ENCODE assay signal across 31 mouse cellular contexts in genomic region chr17:35744361-35744760, GRCm38 (mm10). TPM values are rescaled to one million over a fixed set of nuclear protein-coding genes. Genes with fewer than 3 reads are reported as not detected.
DNase-seq lines count a peak whose midpoint lies in the region; ATAC-seq and TF ChIP-seq lines count a peak whose summit lies in the region.
"Had no signal": no experiment of that assay in that cellular context is flagged by ENCODE, and none has a peak within 500 bp of the region (broad histone marks: within the 10 kb centered on the region; RNA-seq: fewer than 3 reads in every experiment).

No protein-coding gene starts in this region.

- peak overlapping the region; percentile 52; the same call in 1 of the 2 replicates for H3K4me3 ChIP-seq in E14TG2a.4 (replicated peaks; ENCODE audit: low read length)
- no peak overlapping the region for H3K4me3 ChIP-seq in liver, embryonic 16.5 days (ENCODE audit: low read depth, low read length)
- no peak overlapping the region for H3K4me3 ChIP-seq in thymus, adult 2 months (ENCODE audit: control insufficient read depth, insufficient read depth, low read length)
- H3K4me3 ChIP-seq in kidney, embryonic 16.5 days (ENCODE audit: low read length): no peak overlapping the region
- H3K4me3 ChIP-seq: erythroblast, embryonic 14.5 days; heart, adult 2 months; heart, embryonic 13.5 days; limb, embryonic 12.5 days; stomach, embryonic 15.5 days had no signal

- TF ChIP-seq POLR2A in thymus, adult 2 months (IDR thresholded peaks at IDR 0.05; ENCODE audit: control insufficient read depth, extremely low read depth, insufficient read depth, low read length, poor library complexity): no peak

- ATAC-seq in liver, embryonic 16.5 days (ENCODE audit: low read depth): no peak
- no peak for ATAC-seq in kidney, embryonic 16.5 days (ENCODE audit: low FRiP score, low TSS enrichment)
- ATAC-seq: forebrain, embryonic 16.5 days; intestine, postnatal 0 days had no signal

- peaks cover 13% of the 10 kb centered on the region for H3K4me1 ChIP-seq in E14TG2a.4 (replicated peaks; ENCODE audit: low read depth, low read length)
- peaks cover 54% of the 10 kb centered on the region for H3K4me1 ChIP-seq in liver, embryonic 16.5 days (ENCODE audit: control insufficient read depth, low read depth, low read length)
- H3K4me1 ChIP-seq in thymus, adult 2 months (replicated peaks; ENCODE audit: control insufficient read depth, insufficient read depth, low read length): no peaks in the 10 kb centered on the region; the same call in 1 of the 2 replicates
- no peaks in the 10 kb centered on the region for H3K4me1 ChIP-seq in kidney, embryonic 16.5 days (ENCODE audit: insufficient read depth, low read length)
- H3K4me1 ChIP-seq: limb, embryonic 12.5 days; stomach, embryonic 15.5 days had no signal

- H3K4me2 ChIP-seq in liver, embryonic 16.5 days (ENCODE audit: low read depth, low read length): peak overlapping the region; percentile 55; the same call in 1 of the 2 replicates
- no peak overlapping the region for H3K4me2 ChIP-seq in kidney, embryonic 16.5 days (replicated peaks; ENCODE audit: low read depth, low read length)
- H3K4me2 ChIP-seq: heart, embryonic 13.5 days; hindbrain, embryonic 14.5 days; limb, embryonic 12.5 days; stomach, embryonic 15.5 days had no signal

- H3K9me3 ChIP-seq in E14TG2a.4 (ENCODE audit: low read length): no peaks in the 10 kb centered on the region
- no peaks in the 10 kb centered on the region for H3K9me3 ChIP-seq in liver, embryonic 16.5 days (replicated peaks; ENCODE audit: control insufficient read depth, low read length)
- H3K9me3 ChIP-seq in kidney, embryonic 16.5 days (ENCODE audit: low read length): no peaks in the 10 kb centered on the region
- H3K9me3 ChIP-seq: G1E; heart, embryonic 13.5 days; limb, embryonic 12.5 days; stomach, embryonic 15.5 days had no signal

- peak; percentile 65 to 82 for DNase-seq in adrenal gland, adult (ENCODE audit: inconsistent age in 2 of 2, low spot score in 1 of 2)
- no peak for DNase-seq in adrenal gland, postnatal 4 days (ENCODE audit: low spot score in 2 of 2)
- DNase-seq in adrenal gland, postnatal 36 days: peak; percentile 65 to 66
- DNase-seq in thymus, adult 2 months: no peak
- DNase-seq: cerebellum, adult 18-20 months; cerebellum, postnatal 10 days; heart, adult 2 months; heart, postnatal 10 days; kidney, adult 9 months; kidney, postnatal 14 days; layer of hippocampus, adult 9-11 months; lung, adult 2 months; lung, postnatal 10 days; midbrain, embryonic 14.5 days; right cerebral cortex, postnatal 25 days; thymus, adult 18-20 months had no signal

- H3K9ac ChIP-seq in liver, embryonic 16.5 days (ENCODE audit: low read depth, low read length): peak overlapping the region; percentile 65
- no peak overlapping the region for H3K9ac ChIP-seq in kidney, embryonic 16.5 days (replicated peaks; ENCODE audit: low read length)
- H3K9ac ChIP-seq: heart, embryonic 13.5 days; hindbrain, embryonic 14.5 days; limb, embryonic 12.5 days; stomach, embryonic 15.5 days had no signal

- peaks cover 4% of the 10 kb centered on the region; the same call in 1 of the 2 replicates for H3K27me3 ChIP-seq in E14TG2a.4 (ENCODE audit: insufficient read depth, low read length)
- H3K27me3 ChIP-seq in liver, embryonic 16.5 days (ENCODE audit: control insufficient read depth, insufficient read depth, low read depth, low read length): no peaks in the 10 kb centered on the region
- no peaks in the 10 kb centered on the region for H3K27me3 ChIP-seq in thymus, adult 2 months (ENCODE audit: control insufficient read depth, insufficient read depth, low read length)
- H3K27me3 ChIP-seq in kidney, embryonic 16.5 days (ENCODE audit: insufficient read depth, low read length): no peaks in the 10 kb centered on the region
- H3K27me3 ChIP-seq: CH12.LX; stomach, embryonic 15.5 days had no signal

- no peak for TF ChIP-seq CTCF in E14TG2a.4 (conservative IDR thresholded peaks at IDR 0.05; ENCODE audit: low read length)
- TF ChIP-seq CTCF in thymus, adult 2 months (IDR thresholded peaks at IDR 0.05; ENCODE audit: borderline replicate concordance, control insufficient read depth, extremely low read depth, insufficient read depth, low read length, poor library complexity): no peak

- WGBS in liver, embryonic 16.5 days (ENCODE audit: insufficient replicate concordance): 94% methylated on average over 2 of the region's 2 CpGs
- WGBS in thymus, adult 2 months: 98% methylated on average over 2 of the region's 2 CpGs
- 94% methylated on average over 2 of the region's 2 CpGs for WGBS in kidney, embryonic 16.5 days

- H3K27ac ChIP-seq in liver, embryonic 16.5 days (ENCODE audit: low read length): peak overlapping the region; percentile 99
- no peak overlapping the region for H3K27ac ChIP-seq in thymus, adult 2 months (ENCODE audit: control insufficient read depth, insufficient read depth, low read length)
- H3K27ac ChIP-seq in kidney, embryonic 16.5 days (ENCODE audit: low read length): no peak overlapping the region
- H3K27ac ChIP-seq: heart, adult 2 months; heart, embryonic 13.5 days; hindbrain, embryonic 14.5 days; limb, embryonic 12.5 days; macrophage; stomach, embryonic 15.5 days had no signal

- H3K36me3 ChIP-seq in E14TG2a.4 (ENCODE audit: insufficient read depth, low read length): no peaks in the 10 kb centered on the region
- H3K36me3 ChIP-seq in liver, embryonic 16.5 days (ENCODE audit: control insufficient read depth, insufficient read depth): no peaks in the 10 kb centered on the region
- H3K36me3 ChIP-seq in thymus, adult 2 months (ENCODE audit: control insufficient read depth, insufficient read depth, low read length): no peaks in the 10 kb centered on the region
- no peaks in the 10 kb centered on the region for H3K36me3 ChIP-seq in kidney, embryonic 16.5 days (ENCODE audit: insufficient read depth, low read length)
- H3K36me3 ChIP-seq: G1E; heart, embryonic 13.5 days; limb, embryonic 12.5 days; stomach, embryonic 15.5 days had no signal

RNA-seq across cellular contexts. Expression of gene Ddr1, which starts 39.9 kb away (rescaled TPM):
- 10 to 100 TPM; 55.9 to 65.9 TPM for total RNA-seq in adrenal gland, postnatal 4 days (2021)
- total RNA-seq in adrenal gland, postnatal 36 days (2021): 10 to 100 TPM; 43.4 to 48.8 TPM
- 2.9 and 4.1 TPM in 2 replicates for polyA plus RNA-seq in liver, embryonic 16.5 days (2015; fragmentation: Nextera tagmentation; extraction: Ambion mirVana)
- polyA plus RNA-seq in thymus, adult 2 months (2012; rRNA removed): 33.6 and 43.6 TPM in 2 replicates
- 107 and 108 TPM in 2 replicates for polyA plus RNA-seq in kidney, embryonic 16.5 days (2015; fragmentation: Nextera tagmentation; extraction: Ambion mirVana)
- total RNA-seq: G1E; hematopoietic stem cell, adult 5-6 weeks; megakaryocyte-erythroid progenitor cell, adult 5-6 weeks had no signal
- polyA plus RNA-seq: erythroblast, embryonic 14.5 days had no signal

Comparison
In these comparisons a context has a peak if more than half of its experiments do, and no peak if none do; other contexts are left out.
1. DNase-seq: peak in adrenal gland, adult (2 of 2) and adrenal gland, postnatal 36 days (2 of 2); none in adrenal gland, postnatal 4 days (0 of 2) and thymus, adult 2 months (single experiment).